Mouse (Mus musculus): ENCODE measurements around the gene Ffar1. TPM values are rescaled to one million over a fixed set of nuclear protein-coding genes. Genes with fewer than 3 reads are reported as not detected.

Ffar1 gene
- polyA plus RNA-seq, 1 experiment from 2014 or later, result not detected

DNA sequence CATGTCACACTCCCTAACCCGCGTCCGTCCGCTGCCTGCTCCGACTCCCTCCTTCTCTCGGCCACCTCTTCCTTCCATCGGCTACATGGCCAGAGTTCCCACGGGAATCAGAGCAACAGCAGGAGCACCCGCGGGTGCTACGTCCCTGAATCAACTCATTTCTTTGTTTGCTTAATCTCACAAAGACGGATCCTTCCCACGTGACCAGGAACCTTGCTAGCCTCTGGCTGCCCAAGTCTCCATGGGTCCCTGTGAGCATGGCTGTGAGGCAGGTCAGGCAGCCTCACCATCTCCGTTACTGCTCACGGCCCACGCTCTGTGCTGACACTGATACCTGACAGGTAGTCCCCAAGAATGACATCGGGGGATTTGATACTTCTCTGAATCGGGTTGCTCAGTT lies 37.7 kb downstream of the Ffar1 start, which contains the start of gene Ffar2:
TSS of gene Ffar2 (minus strand) at position 101 of the 400 bp plus-strand sequence.
- Histone ChIP-seq H3K27me3 (no peaks in the 10 kb centered on the region), H3K9ac (replicated peaks) (no peak within 1 kb of the TSS), H3K4me3 (no peak within 1 kb of the TSS), H3K4me1 (no peaks in the 10 kb centered on the region), H3K27ac (replicated peaks) (no peak within 1 kb of the TSS), H3K9me3 (no peaks in the 10 kb centered on the region), H3K36me3 (no peaks in the 10 kb centered on the region), H3K4me2 (replicated peaks) (no peak within 1 kb of the TSS)
- no peak for ATAC-seq (ENCODE audit: low FRiP score, low read depth)
- 92% methylated on average over 18 of the region's 18 CpGs for WGBS

GRCm38 (mm10) chr7:30821532-30821931 lies 39.8 kb downstream of the Ffar1 start:
- Histone ChIP-seq H3K27me3 (no peaks in the 10 kb centered on the region), H3K9me3 (no peaks in the 10 kb centered on the region), H3K4me1 (no peaks in the 10 kb centered on the region), H3K4me3 (no peak overlapping the region), H3K36me3 (no peaks in the 10 kb centered on the region), H3K9ac (replicated peaks) (no peak overlapping the region), H3K4me2 (replicated peaks) (no peak overlapping the region), H3K27ac (replicated peaks) (no peak overlapping the region)
- 74% methylated on average over 5 of the region's 5 CpGs for WGBS
- no peak for ATAC-seq (ENCODE audit: low FRiP score, low read depth)

DNA sequence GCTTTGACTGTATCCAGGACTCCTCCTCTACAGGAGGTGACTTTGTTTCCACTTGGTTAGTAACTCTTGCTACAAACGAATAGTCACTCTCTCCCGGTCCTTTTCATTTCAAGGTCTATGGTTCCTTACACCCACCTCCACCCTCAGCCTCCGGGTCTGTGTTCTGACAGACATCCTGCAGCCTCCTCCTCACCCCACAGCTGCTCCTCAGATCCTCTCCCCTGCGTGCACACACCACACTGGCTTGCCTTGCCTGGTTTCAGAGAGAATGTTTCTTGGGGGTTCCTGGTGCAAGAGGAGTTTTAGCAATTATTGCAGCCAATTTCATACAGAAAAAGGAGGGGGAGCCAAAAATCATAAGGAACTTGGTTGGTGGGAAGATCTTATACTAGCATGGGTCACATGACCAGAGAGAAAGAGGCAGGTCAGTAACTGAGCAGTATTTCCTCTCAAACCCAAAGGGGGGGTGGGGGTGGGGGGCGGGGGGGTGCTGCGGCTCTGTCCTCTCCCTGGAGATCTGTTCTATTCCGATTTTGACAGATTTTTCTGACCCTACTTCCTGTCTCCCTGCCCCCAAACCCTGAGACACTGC lies 40.4 kb downstream of the Ffar1 start:
- H3K4me3 ChIP-seq, result no peak overlapping the region

DNA sequence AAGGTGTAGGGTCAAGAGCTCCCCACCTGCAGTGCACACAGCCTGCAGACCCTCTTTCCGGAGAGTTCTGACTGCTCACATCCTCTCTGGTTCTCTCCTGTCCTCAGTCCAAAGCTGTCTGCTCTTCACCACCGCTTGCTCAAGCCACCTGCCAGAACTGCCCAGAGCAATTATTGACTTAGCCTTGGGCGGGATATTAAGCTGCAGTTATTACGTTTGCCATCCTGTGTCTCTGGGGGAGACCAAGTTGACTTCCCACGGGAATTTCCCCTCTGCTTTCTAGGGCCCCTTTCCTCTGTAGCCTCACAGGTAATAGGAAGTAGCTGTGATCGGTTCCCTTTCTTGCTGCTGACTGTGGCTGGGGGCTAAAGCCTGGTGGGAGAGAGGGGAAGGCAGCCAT lies 41.2 kb downstream of the Ffar1 start:
- no peak for ATAC-seq (ENCODE audit: low FRiP score, low read depth)
- Histone ChIP-seq H3K9ac (replicated peaks) (no peak overlapping the region), H3K4me3 (no peak overlapping the region), H3K4me2 (replicated peaks) (no peak overlapping the region), H3K4me1 (no peaks in the 10 kb centered on the region), H3K27me3 (no peaks in the 10 kb centered on the region), H3K36me3 (no peaks in the 10 kb centered on the region), H3K9me3 (no peaks in the 10 kb centered on the region), H3K27ac (replicated peaks) (no peak overlapping the region)
- WGBS, result 71% methylated on average over 6 of the region's 6 CpGs

More for the DNA sequence above, 40.4 kb downstream of the Ffar1 start:
- Histone ChIP-seq H3K4me2 (replicated peaks) (no peak overlapping the region), H3K9ac (replicated peaks) (no peak overlapping the region), H3K27ac (replicated peaks) (no peak overlapping the region), H3K36me3 (no peaks in the 10 kb centered on the region), H3K4me1 (no peaks in the 10 kb centered on the region), H3K27me3 (no peaks in the 10 kb centered on the region), H3K9me3 (no peaks in the 10 kb centered on the region)
- ATAC-seq (ENCODE audit: low FRiP score, low read depth), result no peak
- 71% methylated on average over 7 of the region's 7 CpGs for WGBS

DNA sequence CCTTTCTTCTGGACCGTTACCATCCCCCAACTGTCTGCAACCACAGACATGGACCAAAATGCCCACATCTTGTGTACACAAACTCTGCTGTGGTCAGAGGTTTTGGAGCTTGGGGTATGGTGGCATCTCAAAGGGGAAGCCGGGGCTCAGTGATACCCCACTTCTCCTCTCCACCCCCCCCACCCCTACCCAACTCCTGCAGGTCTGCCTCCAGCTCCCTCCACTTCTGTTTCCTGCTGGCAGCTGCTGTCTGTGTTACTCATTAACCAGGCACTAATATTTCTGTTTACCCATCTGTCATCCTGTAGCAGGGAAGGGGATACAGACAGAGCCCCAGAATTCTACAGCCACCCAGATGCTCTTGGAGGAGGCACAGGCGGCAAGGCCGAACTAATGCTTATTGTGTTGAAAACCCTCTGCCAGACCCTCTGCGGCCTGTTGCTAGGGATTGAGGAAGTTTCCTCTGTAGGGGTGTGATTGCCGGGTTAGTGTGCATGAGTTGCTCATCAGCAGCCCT lies 49.0 kb downstream of the Ffar1 start:
- Histone ChIP-seq H3K9ac (replicated peaks) (no peak overlapping the region), H3K9me3 (no peaks in the 10 kb centered on the region), H3K36me3 (no peaks in the 10 kb centered on the region), H3K4me3 (no peak overlapping the region), H3K4me2 (replicated peaks) (no peak overlapping the region), H3K27me3 (no peaks in the 10 kb centered on the region), H3K4me1 (no peaks in the 10 kb centered on the region), H3K27ac (replicated peaks) (no peak overlapping the region)
- no peak for ATAC-seq (ENCODE audit: low FRiP score, low read depth)
- 79% methylated on average over 6 of the region's 6 CpGs for WGBS

- H3K9me3 ChIP-seq, result no peaks in the 10 kb centered on the region
- WGBS, result 72% methylated on average over 9 of the region's 9 CpGs
These were observed 49.5 kb downstream of the Ffar1 start for GRCm38 (mm10) chr7:30811757-30812290.

DNA sequence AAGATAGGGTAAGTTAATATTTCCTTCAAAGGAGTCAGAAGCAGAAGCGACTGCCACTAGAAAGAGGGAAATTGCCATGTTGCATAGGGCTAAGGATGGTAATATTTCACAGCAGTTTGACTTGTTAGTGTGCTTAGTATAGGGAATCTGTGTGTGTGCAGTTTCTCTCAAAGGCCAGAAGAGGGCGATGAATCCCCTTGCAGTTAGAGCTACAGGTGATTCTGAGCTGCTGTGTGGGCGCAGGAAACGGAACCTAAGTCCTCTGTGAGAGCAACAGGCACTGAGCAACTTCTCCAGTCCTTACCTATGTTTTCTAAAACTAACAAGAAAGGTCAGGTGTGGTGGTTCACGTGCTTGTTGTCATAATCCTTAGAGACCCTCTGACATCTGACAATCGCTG lies 51.0 kb downstream of the Ffar1 start:
- WGBS, result 57% methylated on average over 6 of the region's 6 CpGs
- Histone ChIP-seq H3K27ac (replicated peaks) (no peak overlapping the region), H3K4me2 (replicated peaks) (no peak overlapping the region), H3K9me3 (no peaks in the 10 kb centered on the region), H3K36me3 (no peaks in the 10 kb centered on the region), H3K4me3 (no peak overlapping the region), H3K4me1 (no peaks in the 10 kb centered on the region), H3K9ac (replicated peaks) (no peak overlapping the region), H3K27me3 (no peaks in the 10 kb centered on the region)
- ATAC-seq (ENCODE audit: low FRiP score, low read depth), result no peak

More at GRCm38 (mm10) chr7:30811757-30812290, 49.5 kb downstream of the Ffar1 start:
- Histone ChIP-seq H3K4me2 (replicated peaks) (no peak overlapping the region), H3K36me3 (no peaks in the 10 kb centered on the region), H3K4me3 (no peak overlapping the region), H3K9ac (replicated peaks) (no peak overlapping the region), H3K27ac (replicated peaks) (no peak overlapping the region), H3K27me3 (no peaks in the 10 kb centered on the region), H3K4me1 (no peaks in the 10 kb centered on the region)
- no peak for ATAC-seq (ENCODE audit: low FRiP score, low read depth)

Other genes with a start within 250 kb of the Ffar1 start
- 0.75 and 0.85 TPM in 2 replicates for gene Upk1a, start 248.7 kb downstream of the Ffar1 start, polyA plus RNA-seq (2016; fragmentation: Nextera tagmentation; extraction: Ambion mirVana)
- gene Cox6b1, start 235.4 kb downstream of the Ffar1 start, polyA plus RNA-seq (2016; fragmentation: Nextera tagmentation; extraction: Ambion mirVana), result 801 and 832 TPM in 2 replicates
- gene Etv2, start 225.7 kb downstream of the Ffar1 start, polyA plus RNA-seq (2016; fragmentation: Nextera tagmentation; extraction: Ambion mirVana), result not detected in 2 replicates
- gene Rbm42, start 211.2 kb downstream of the Ffar1 start, polyA plus RNA-seq (2016; fragmentation: Nextera tagmentation; extraction: Ambion mirVana), result 153 and 154 TPM in 2 replicates
- 49.0 and 50.4 TPM in 2 replicates for gene Haus5, start 196.6 kb downstream of the Ffar1 start, polyA plus RNA-seq (2016; fragmentation: Nextera tagmentation; extraction: Ambion mirVana)
- not detected in 2 replicates for gene Pmis2, start 190.0 kb downstream of the Ffar1 start, polyA plus RNA-seq (2016; fragmentation: Nextera tagmentation; extraction: Ambion mirVana)
- not detected in 2 replicates for gene 2200002J24Rik, start 162.6 kb downstream of the Ffar1 start, polyA plus RNA-seq (2016; fragmentation: Nextera tagmentation; extraction: Ambion mirVana)
- 1.1 and 2.0 TPM in 2 replicates for gene Atp4a, start 149.4 kb downstream of the Ffar1 start, polyA plus RNA-seq (2016; fragmentation: Nextera tagmentation; extraction: Ambion mirVana)
- 149 and 152 TPM in 2 replicates for gene Tmem147, start 132.0 kb downstream of the Ffar1 start, polyA plus RNA-seq (2016; fragmentation: Nextera tagmentation; extraction: Ambion mirVana)
- gene Gapdhs, start 117.9 kb downstream of the Ffar1 start, polyA plus RNA-seq (2016; fragmentation: Nextera tagmentation; extraction: Ambion mirVana), result 0.65 and 1.6 TPM in 2 replicates
- 1.6 and 1.8 TPM in 2 replicates for gene Sbsn, start 110.1 kb downstream of the Ffar1 start, polyA plus RNA-seq (2016; fragmentation: Nextera tagmentation; extraction: Ambion mirVana)
- 0.20 and 0.38 TPM in 2 replicates for gene Dmkn, start 97.8 kb downstream of the Ffar1 start, polyA plus RNA-seq (2016; fragmentation: Nextera tagmentation; extraction: Ambion mirVana)
- not detected in 2 replicates for gene Krtdap, start 73.7 kb downstream of the Ffar1 start, polyA plus RNA-seq (2016; fragmentation: Nextera tagmentation; extraction: Ambion mirVana)
- not detected in 2 replicates for gene Ffar2, start 37.8 kb downstream of the Ffar1 start, polyA plus RNA-seq (2016; fragmentation: Nextera tagmentation; extraction: Ambion mirVana)
- gene Ffar3, start 5.4 kb downstream of the Ffar1 start, polyA plus RNA-seq (2016; fragmentation: Nextera tagmentation; extraction: Ambion mirVana), result not detected in 2 replicates
- not detected in 2 replicates for gene Cd22, start 18.8 kb upstream of the Ffar1 start, polyA plus RNA-seq (2016; fragmentation: Nextera tagmentation; extraction: Ambion mirVana)
- 0.39 and 0.51 TPM in 2 replicates for gene Mag, start 53.3 kb upstream of the Ffar1 start, polyA plus RNA-seq (2016; fragmentation: Nextera tagmentation; extraction: Ambion mirVana)
- not detected in 2 replicates for gene Hamp2, start 63.1 kb upstream of the Ffar1 start, polyA plus RNA-seq (2016; fragmentation: Nextera tagmentation; extraction: Ambion mirVana)
- gene Hamp, start 82.5 kb upstream of the Ffar1 start, polyA plus RNA-seq (2016; fragmentation: Nextera tagmentation; extraction: Ambion mirVana), result not detected in 2 replicates
- gene Usf2, start 95.2 kb upstream of the Ffar1 start, polyA plus RNA-seq (2016; fragmentation: Nextera tagmentation; extraction: Ambion mirVana), result 28.9 and 30.6 TPM in 2 replicates
- 16.1 and 17.5 TPM in 2 replicates for gene Lsr, start 111.9 kb upstream of the Ffar1 start, polyA plus RNA-seq (2016; fragmentation: Nextera tagmentation; extraction: Ambion mirVana)
- gene Fam187b, start 112.2 kb upstream of the Ffar1 start, polyA plus RNA-seq (2016; fragmentation: Nextera tagmentation; extraction: Ambion mirVana), result 0.26 and 0.57 TPM in 2 replicates
- gene Fxyd5, start 180.9 kb upstream of the Ffar1 start, polyA plus RNA-seq (2016; fragmentation: Nextera tagmentation; extraction: Ambion mirVana), result 8.7 and 13.2 TPM in 2 replicates
- gene Fxyd7, start 189.9 kb upstream of the Ffar1 start, polyA plus RNA-seq (2016; fragmentation: Nextera tagmentation; extraction: Ambion mirVana), result 10.0 and 11.5 TPM in 2 replicates
- gene Fxyd1, start 195.6 kb upstream of the Ffar1 start, polyA plus RNA-seq (2016; fragmentation: Nextera tagmentation; extraction: Ambion mirVana), result 8.9 and 10.3 TPM in 2 replicates
- 0.54 and 0.55 TPM in 2 replicates for gene Lgi4, start 197.8 kb upstream of the Ffar1 start, polyA plus RNA-seq (2016; fragmentation: Nextera tagmentation; extraction: Ambion mirVana)
- 1.4 and 1.7 TPM in 2 replicates for gene Fxyd3, start 215.1 kb upstream of the Ffar1 start, polyA plus RNA-seq (2016; fragmentation: Nextera tagmentation; extraction: Ambion mirVana)

Data from midbrain, embryonic 12.5 days (tissue).